Mouse (Mus musculus): ENCODE measurements at regions not wholly inside any gene's neighbourhood (a gene's known extent, or its start where the extent isn't known, plus 50 kb on each side); places are given as distances from the start of the nearest gene placed in this dataset. TPM values are rescaled to one million over a fixed set of nuclear protein-coding genes. Genes with fewer than 3 reads are reported as not detected.

GRCm38 (mm10) chr3:134146373-134147224 is 89.7 kb upstream of the Cxxc4 start:
- no peak overlapping the region for H3K27ac ChIP-seq (ENCODE audit: low read depth, low read length)

GRCm38 (mm10) chr3:134162288-134162687 is 74.0 kb upstream of the Cxxc4 start:
- 82% methylated on average over 5 of the region's 5 CpGs for whole genome bisulfite sequencing
- no peak overlapping the region for H3K4me2 ChIP-seq (ENCODE audit: low read depth)

More at GRCm38 (mm10) chr3:134146373-134147224, 89.7 kb upstream of the Cxxc4 start:
- H3K4me3 ChIP-seq (ENCODE audit: low read depth, low read length), result peak overlapping the region; percentile 23
- DNase-seq (ENCODE audit: low spot score) (peak; percentile 70), ATAC-seq (ENCODE audit: insufficient read depth, low FRiP score, low TSS enrichment) (peak; percentile 83)
- H3K27me3 ChIP-seq (ENCODE audit: control insufficient read depth, insufficient read depth, low read length), result no peaks in the 10 kb centered on the region
- H3K36me3 ChIP-seq (ENCODE audit: control insufficient read depth, insufficient read depth, low read length), result no peaks in the 10 kb centered on the region
- WGBS, result 16% methylated on average over 14 of the region's 14 CpGs
- H3K4me2 ChIP-seq (ENCODE audit: low read depth), result peak overlapping the region; percentile 32
- H3K9ac ChIP-seq (ENCODE audit: low read length), result peak overlapping the region; percentile 3; the same call in 1 of the 2 replicates
- peaks cover 3% of the 10 kb centered on the region; the same call in 1 of the 2 replicates for H3K4me1 ChIP-seq (ENCODE audit: control insufficient read depth, insufficient read depth, low read length)
- H3K9me3 ChIP-seq (ENCODE audit: control insufficient read depth, low read length), result no peaks in the 10 kb centered on the region

GRCm38 (mm10) chr3:134169922-134170321 is 66.4 kb upstream of the Cxxc4 start:
- WGBS, result 58% methylated on average over 1 of the region's 1 CpGs
- no peak overlapping the region for H3K27ac ChIP-seq (ENCODE audit: low read depth, low read length)
- DNase-seq (ENCODE audit: low spot score), result no peak
- H3K4me1 ChIP-seq (ENCODE audit: control insufficient read depth, insufficient read depth, low read length), result no peaks in the 10 kb centered on the region
- H3K36me3 ChIP-seq (ENCODE audit: control insufficient read depth, insufficient read depth, low read length), result no peaks in the 10 kb centered on the region
- no peak overlapping the region for H3K9ac ChIP-seq (ENCODE audit: low read length)
- ATAC-seq (ENCODE audit: insufficient read depth, low FRiP score, low TSS enrichment), result no peak
- no peaks in the 10 kb centered on the region for H3K9me3 ChIP-seq (ENCODE audit: control insufficient read depth, low read length)
- H3K4me3 ChIP-seq (ENCODE audit: low read depth, low read length), result no peak overlapping the region
- H3K27me3 ChIP-seq (ENCODE audit: control insufficient read depth, insufficient read depth, low read length), result no peaks in the 10 kb centered on the region
- H3K4me2 ChIP-seq (ENCODE audit: low read depth), result no peak overlapping the region

More at GRCm38 (mm10) chr3:134162288-134162687, 74.0 kb upstream of the Cxxc4 start:
- H3K4me1 ChIP-seq (ENCODE audit: control insufficient read depth, insufficient read depth, low read length), result no peaks in the 10 kb centered on the region
- H3K36me3 ChIP-seq (ENCODE audit: control insufficient read depth, insufficient read depth, low read length), result no peaks in the 10 kb centered on the region
- ATAC-seq (ENCODE audit: insufficient read depth, low FRiP score, low TSS enrichment) (no peak), DNase-seq (ENCODE audit: low spot score) (no peak)
- H3K9me3 ChIP-seq (ENCODE audit: control insufficient read depth, low read length), result no peaks in the 10 kb centered on the region
- no peak overlapping the region for H3K9ac ChIP-seq (ENCODE audit: low read length)
- no peak overlapping the region for H3K4me3 ChIP-seq (ENCODE audit: low read depth, low read length)
- no peaks in the 10 kb centered on the region for H3K27me3 ChIP-seq (ENCODE audit: control insufficient read depth, insufficient read depth, low read length)
- H3K27ac ChIP-seq (ENCODE audit: low read depth, low read length), result no peak overlapping the region

GRCm38 (mm10) chr3:134172357-134172756 is 63.9 kb upstream of the Cxxc4 start:
- H3K27me3 ChIP-seq (ENCODE audit: control insufficient read depth, insufficient read depth, low read length), result no peaks in the 10 kb centered on the region
- no peak overlapping the region for H3K4me3 ChIP-seq (ENCODE audit: low read depth, low read length)
- DNase-seq (ENCODE audit: low spot score) (no peak), ATAC-seq (ENCODE audit: insufficient read depth, low FRiP score, low TSS enrichment) (no peak)
- H3K4me2 ChIP-seq (ENCODE audit: low read depth), result no peak overlapping the region
- no peaks in the 10 kb centered on the region for H3K36me3 ChIP-seq (ENCODE audit: control insufficient read depth, insufficient read depth, low read length)
- H3K27ac ChIP-seq (ENCODE audit: low read depth, low read length), result no peak overlapping the region
- H3K9ac ChIP-seq (ENCODE audit: low read length), result no peak overlapping the region
- H3K9me3 ChIP-seq (ENCODE audit: control insufficient read depth, low read length), result no peaks in the 10 kb centered on the region
- no peaks in the 10 kb centered on the region for H3K4me1 ChIP-seq (ENCODE audit: control insufficient read depth, insufficient read depth, low read length)
- WGBS, result 31% methylated on average over 3 of the region's 3 CpGs

- ATAC-seq (ENCODE audit: insufficient read depth, low FRiP score, low TSS enrichment) (0 out of 2 replicates have a peak, but pooled peaks have one; percentile 15), DNase-seq (ENCODE audit: low spot score) (peak; percentile 25)
- Histone ChIP-seq H3K4me3 (ENCODE audit: low read depth, low read length) (no peak overlapping the region), H3K27me3 (ENCODE audit: control insufficient read depth, insufficient read depth, low read length) (no peaks in the 10 kb centered on the region), H3K9me3 (ENCODE audit: control insufficient read depth, low read length) (no peaks in the 10 kb centered on the region), H3K9ac (ENCODE audit: low read length) (no peak overlapping the region), H3K4me1 (ENCODE audit: control insufficient read depth, insufficient read depth, low read length) (no peaks in the 10 kb centered on the region), H3K4me2 (ENCODE audit: low read depth) (no peak overlapping the region), H3K27ac (ENCODE audit: low read depth, low read length) (no peak overlapping the region), H3K36me3 (ENCODE audit: control insufficient read depth, insufficient read depth, low read length) (no peaks in the 10 kb centered on the region)
- WGBS, result 65% methylated on average over 7 of the region's 7 CpGs
Measured at GRCm38 (mm10) chr3:134178491-134179054, 57.7 kb upstream of the Cxxc4 start.

GRCm38 (mm10) chr3:134184042-134184441 is 52.2 kb upstream of the Cxxc4 start:
- WGBS, result 86% methylated on average over 4 of the region's 4 CpGs
- Histone ChIP-seq H3K4me1 (ENCODE audit: control insufficient read depth, insufficient read depth, low read length) (no peaks in the 10 kb centered on the region), H3K9ac (ENCODE audit: low read length) (no peak overlapping the region), H3K27me3 (ENCODE audit: control insufficient read depth, insufficient read depth, low read length) (no peaks in the 10 kb centered on the region), H3K9me3 (ENCODE audit: control insufficient read depth, low read length) (no peaks in the 10 kb centered on the region), H3K4me2 (ENCODE audit: low read depth) (no peak overlapping the region), H3K27ac (ENCODE audit: low read depth, low read length) (no peak overlapping the region), H3K4me3 (ENCODE audit: low read depth, low read length) (no peak overlapping the region), H3K36me3 (ENCODE audit: control insufficient read depth, insufficient read depth, low read length) (no peaks in the 10 kb centered on the region)
- no peak for DNase-seq (ENCODE audit: low spot score)
- no peak for ATAC-seq (ENCODE audit: insufficient read depth, low FRiP score, low TSS enrichment)

Small RNAs in the stretch of these regions (microRNA-seq; reads per million reads assigned to microRNA genes)
- gene Gm44361, result not detected
